Mouse (Mus musculus) spleen, postnatal 0 days (tissue): ENCODE results near the gene E2f7. TPM values are rescaled to one million over a fixed set of nuclear protein-coding genes. Genes with fewer than 3 reads are reported as not detected.

ENCODE experiments used
- polyA plus RNA-seq: library from polyadenylated mRNA; unstranded; fragments of >200 nt; fragmentation: Nextera tagmentation; extraction: Ambion mirVana; gene quantifications from 2 replicates; pipeline ENCODE4 v1.2.1, GENCODE M21; 2015

E2f7 gene
- polyA plus RNA-seq: 12.9 and 13.9 TPM in 2 replicates

GRCm38 (mm10) chr10:110744686-110745639, at the start of gene E2f7:
Gene E2f7, plus strand, starts transcription at chr10:110745439.

Other genes starting within 250 kb of the E2f7 start
- gene Csrp2, start 174.3 kb downstream of the E2f7 start, polyA plus RNA-seq: 46.6 and 55.5 TPM in 2 replicates